Mouse (Mus musculus): ENCODE results near the gene Litaf.

GRCm38 (mm10) chr16:10960916-10961315, 105.0 kb downstream of the Litaf start:
- no peak for TF ChIP-seq CTCF (IDR thresholded peaks at IDR 0.05; ENCODE audit: low read depth)
- TF ChIP-seq EP300 (optimal IDR thresholded peaks at IDR 0.05) = no peak

Measured in stomach, postnatal 0 days (tissue).